Mouse (Mus musculus) gastrocnemius, postnatal 25 days (tissue): ENCODE data around the gene Rnf114. TPM values are rescaled to one million over a fixed set of nuclear protein-coding genes. Genes with fewer than 3 reads are reported as not detected.

ENCODE experiments used
- DNase-seq: peaks from one replicate; pipeline ENCODE4 v3.0.0; 2022
- total RNA-seq, 2 experiments: library from RNA; stranded (reverse); gene quantifications; 1 replicate in 1 of 2; 2 replicates in 1 of 2; pipeline ENCODE4 v1.2.3; 2021

The Rnf114 gene
- total RNA-seq, 2 experiments from 2014 or later: 23.0 to 28.4 TPM

- no peak for DNase-seq
These were observed 18.2 kb upstream of the Rnf114 start for GRCm38 (mm10) chr2:167474218-167474617.

- DNase-seq: no peak
These were observed 16.8 kb upstream of the Rnf114 start for GRCm38 (mm10) chr2:167475596-167475995.

- DNase-seq: peak; percentile 44
These were observed 16.2 kb upstream of the Rnf114 start for GRCm38 (mm10) chr2:167476200-167476688.

- DNase-seq: no peak
These were observed 15.7 kb upstream of the Rnf114 start for GRCm38 (mm10) chr2:167476762-167477161.

- DNase-seq: no peak
These were observed 14.3 kb upstream of the Rnf114 start for GRCm38 (mm10) chr2:167478128-167478527.

GRCm38 (mm10) chr2:167479501-167479900 is 12.9 kb upstream of the Rnf114 start:
- no peak for DNase-seq

GRCm38 (mm10) chr2:167482681-167483080 is 9.8 kb upstream of the Rnf114 start:
- DNase-seq: no peak

GRCm38 (mm10) chr2:167483081-167483826 is 9.2 kb upstream of the Rnf114 start:
- DNase-seq: no peak

- DNase-seq: no peak
These were observed 8.5 kb upstream of the Rnf114 start for GRCm38 (mm10) chr2:167483827-167484410.

- no peak for DNase-seq
These were observed 7.5 kb upstream of the Rnf114 start for GRCm38 (mm10) chr2:167484932-167485331.

GRCm38 (mm10) chr2:167485501-167486377 is 6.7 kb upstream of the Rnf114 start:
- peak; percentile 68 for DNase-seq

- no peak for DNase-seq
These were observed 5.9 kb upstream of the Rnf114 start for GRCm38 (mm10) chr2:167486573-167486972.

- no peak for DNase-seq
These were observed 4.9 kb upstream of the Rnf114 start for GRCm38 (mm10) chr2:167487551-167487950.

- no peak for DNase-seq
These were observed 4.5 kb upstream of the Rnf114 start for GRCm38 (mm10) chr2:167487994-167488393.

GRCm38 (mm10) chr2:167490813-167491525 is 1.5 kb upstream of the Rnf114 start:
- peak; percentile 37 for DNase-seq

- peak; percentile 91 for DNase-seq
These were observed 530 bp downstream of the Rnf114 start, which contains the start of gene Spata2 for GRCm38 (mm10) chr2:167492713-167493636. Gene Spata2 (minus strand): TSS chr2:167492887.

- DNase-seq: no peak
These were observed 4.0 kb downstream of the Rnf114 start for GRCm38 (mm10) chr2:167496437-167496836.

GRCm38 (mm10) chr2:167497272-167497671 is 4.8 kb downstream of the Rnf114 start:
- DNase-seq: no peak

GRCm38 (mm10) chr2:167502554-167503252 is 10.3 kb downstream of the Rnf114 start:
- DNase-seq: no peak

- DNase-seq: peak; percentile 85
These were observed 10.9 kb downstream of the Rnf114 start for GRCm38 (mm10) chr2:167503253-167503895.
